Mouse (Mus musculus) left cerebral cortex, postnatal 4 days (tissue): ENCODE data around the gene Stk24. TPM values are rescaled to one million over a fixed set of nuclear protein-coding genes. Genes with fewer than 3 reads are reported as not detected.

Source experiments
- DNase-seq: peaks from one replicate; pipeline ENCODE4 v3.0.0-alpha.2; 2022
- intact Hi-C: fragments of 180-260 bp; cut with DNase I; formaldehyde crosslinking; loops from one replicate; pipeline ENCODE4 v1.15.1; 2025
- total RNA-seq, 2 experiments: library from RNA; stranded (reverse); gene quantifications; 2 replicates each; pipeline ENCODE4 v1.2.3; 2021

Stk24 gene
- total RNA-seq, 2 experiments from 2014 or later: 45.9 to 52.1 TPM

- DNase-seq: no peak
- intact Hi-C loops: no loop called here
Observed at GRCm38 (mm10) chr14:121316631-121317311, 63.0 kb downstream of the Stk24 start.

- intact Hi-C loops: no loop called here
Observed at GRCm38 (mm10) chr14:121316136-121316535, 63.7 kb downstream of the Stk24 start.

GRCm38 (mm10) chr14:121314934-121315333, 64.9 kb downstream of the Stk24 start:
- intact Hi-C loops: no loop called here
- peak; percentile 57 for DNase-seq

More at GRCm38 (mm10) chr14:121316136-121316535, 63.7 kb downstream of the Stk24 start:
- peak; percentile 13 for DNase-seq

- DNase-seq: no peak
- intact Hi-C loops: no loop called here
Observed at GRCm38 (mm10) chr14:121313283-121313682, 66.5 kb downstream of the Stk24 start.

GRCm38 (mm10) chr14:121311083-121311482, 68.7 kb downstream of the Stk24 start:
- intact Hi-C loops: no loop called here
- no peak for DNase-seq

GRCm38 (mm10) chr14:121310325-121311080, 69.3 kb downstream of the Stk24 start:
- no peak for DNase-seq
- intact Hi-C loops: no loop called here

- DNase-seq: no peak
- intact Hi-C loops: no loop called here
Observed at GRCm38 (mm10) chr14:121309909-121310308, 69.9 kb downstream of the Stk24 start.

- DNase-seq: no peak
- intact Hi-C loops: no loop called here
Observed at GRCm38 (mm10) chr14:121305316-121306064, 74.3 kb downstream of the Stk24 start.

GRCm38 (mm10) chr14:121304523-121304922, 75.3 kb downstream of the Stk24 start:
- no peak for DNase-seq
- intact Hi-C loops: no loop called here

GRCm38 (mm10) chr14:121299093-121299492, 80.7 kb downstream of the Stk24 start:
- intact Hi-C loops: no loop called here
- DNase-seq: no peak

- no peak for DNase-seq
- intact Hi-C loops: no loop called here
Observed at GRCm38 (mm10) chr14:121298537-121298936, 81.3 kb downstream of the Stk24 start.

- no peak for DNase-seq
- intact Hi-C loops: no loop called here
Observed at GRCm38 (mm10) chr14:121297103-121297502, 82.7 kb downstream of the Stk24 start.

- intact Hi-C loops: no loop called here
- DNase-seq: no peak
Observed at GRCm38 (mm10) chr14:121294484-121294883, 85.3 kb downstream of the Stk24 start.

- no peak for DNase-seq
- intact Hi-C loops: no loop called here
Observed at GRCm38 (mm10) chr14:121292391-121292790, 87.4 kb downstream of the Stk24 start.

- peak; percentile 27 for DNase-seq
- intact Hi-C loops: no loop called here
Observed at GRCm38 (mm10) chr14:121291881-121292280, 87.9 kb downstream of the Stk24 start.

GRCm38 (mm10) chr14:121285379-121286120, 94.3 kb downstream of the Stk24 start:
- intact Hi-C loops: no loop called here
- DNase-seq: no peak

GRCm38 (mm10) chr14:121281336-121281710, 98.5 kb downstream of the Stk24 start:
- DNase-seq: no peak
- intact Hi-C loops: no loop called here

GRCm38 (mm10) chr14:121280601-121281335, 99.0 kb downstream of the Stk24 start:
- intact Hi-C loops: no loop called here
- DNase-seq: peak; percentile 41

GRCm38 (mm10) chr14:121279106-121279505, 100.7 kb downstream of the Stk24 start:
- intact Hi-C loops: loop anchor here (5.0 to 10.0 kb wide), 2 partner anchors 178 to 276 kb away; no protein-coding TSS in a partner anchor
- peak; percentile 85 for DNase-seq

GRCm38 (mm10) chr14:121276016-121276415, 103.8 kb downstream of the Stk24 start:
- intact Hi-C loops: loop anchor here (5.0 to 10.0 kb wide), 2 partner anchors 181 to 279 kb away; no protein-coding TSS in a partner anchor
- peak; percentile 33 for DNase-seq
